In the genomic region with DNA sequence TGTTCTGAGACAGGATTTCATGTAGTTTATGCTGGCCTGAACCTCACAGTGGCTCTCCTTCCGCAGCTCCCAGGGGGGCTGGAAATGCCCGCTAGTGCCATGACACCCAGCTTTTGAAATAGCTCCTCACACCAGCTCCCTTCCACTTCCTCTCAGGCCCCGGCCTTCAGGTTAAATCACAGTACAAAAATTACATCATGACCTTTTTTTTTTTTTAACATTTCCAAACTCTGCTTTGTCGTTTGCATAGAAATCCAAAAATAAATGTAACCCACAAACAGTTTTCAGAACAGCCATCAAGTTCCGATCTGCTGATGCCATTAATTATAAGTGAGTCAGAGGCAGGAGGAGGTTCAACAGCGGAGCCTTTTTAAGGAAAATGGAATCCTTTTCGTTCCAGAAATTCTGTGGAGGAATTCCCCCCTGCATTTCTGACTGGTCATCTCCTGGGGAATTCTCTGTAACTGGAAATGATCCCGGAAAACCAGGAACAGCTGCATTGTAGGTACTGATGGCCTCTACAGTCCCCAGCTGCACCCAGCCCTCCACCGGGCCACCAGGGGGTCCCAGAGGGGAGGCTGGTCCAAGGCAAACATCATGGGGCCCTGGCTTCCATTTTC, we compare ENCODE assay signal across 9 mouse cellular contexts. TPM values are rescaled to one million over a fixed set of nuclear protein-coding genes. Genes with fewer than 3 reads are reported as not detected.
A peak's percentile ranks its signal among the peaks of the same experiment; 100 is the strongest.
DNase-seq lines count a peak whose midpoint lies in the region; TF ChIP-seq lines count a peak whose summit lies in the region.
"Had no signal": no experiment of that assay in that cellular context is flagged by ENCODE, and none has a peak within 500 bp of the region (broad histone marks: within the 10 kb centered on the region; RNA-seq: fewer than 3 reads in every experiment).

No protein-coding gene starts in this region.

- no peak for TF ChIP-seq EP300 in ES-Bruce4 (IDR thresholded peaks at IDR 0.05; ENCODE audit: insufficient read depth, low read depth, low read length)

- H3K9me3 ChIP-seq in ES-Bruce4 (replicated peaks; ENCODE audit: control insufficient read depth, insufficient read depth, low read length, poor library complexity, severe bottlenecking): no peaks in the 10 kb centered on the region
- H3K9me3 ChIP-seq: hindbrain, embryonic 12.5 days had no signal

- H3K36me3 ChIP-seq in ES-Bruce4 (ENCODE audit: control insufficient read depth, insufficient read depth, low read length, poor library complexity, severe bottlenecking): no peaks in the 10 kb centered on the region; the same call in 1 of the 2 replicates
- H3K36me3 ChIP-seq: hindbrain, embryonic 12.5 days had no signal

- intact Hi-C loops in gastrocnemius, adult 2 months (cut with DNase I): no loop called here

- TF ChIP-seq POLR2A in ES-Bruce4 (IDR thresholded peaks at IDR 0.05; ENCODE audit: insufficient read depth, low read length): no peak

- H3K27ac ChIP-seq in ES-Bruce4 (ENCODE audit: insufficient read depth, low read length): no peak overlapping the region
- H3K27ac ChIP-seq in gastrocnemius, adult 2 months: peak overlapping the region; percentile 67
- H3K27ac ChIP-seq: hindbrain, embryonic 12.5 days had no signal

- H3K4me1 ChIP-seq in ES-Bruce4 (ENCODE audit: control insufficient read depth, insufficient read depth, low read length): peaks cover 2% of the 10 kb centered on the region

- no peaks in the 10 kb centered on the region for H3K27me3 ChIP-seq in ES-Bruce4 (ENCODE audit: control insufficient read depth, insufficient read depth, low read length, poor library complexity, severe bottlenecking)
- H3K27me3 ChIP-seq: hindbrain, embryonic 12.5 days had no signal

- peak overlapping the region; percentile 52; the same call in 1 of the 2 replicates for H3K9ac ChIP-seq in ES-Bruce4 (ENCODE audit: low read depth, poor library complexity, severe bottlenecking)
- H3K9ac ChIP-seq: hindbrain, embryonic 12.5 days had no signal

- DNase-seq in 416B (ENCODE audit: low read depth): peak; percentile 58
- DNase-seq in gastrocnemius, adult 2 months: peak; percentile 56
- peak; percentile 27 to 51 for DNase-seq in kidney, postnatal 4 days
- DNase-seq in c-Kit-positive CD71-positive TER-119-positive erythroid progenitor cells, embryonic 14.5 days (ENCODE audit: low spot score): no peak
- no peak for DNase-seq in thymus, adult 18-20 months
- DNase-seq in natural killer cell, adult 2 months (ENCODE audit: low spot score in 2 of 2): no peak
- no peak for DNase-seq in cerebellum, adult 18-20 months

- no peak overlapping the region for H3K4me3 ChIP-seq in ES-Bruce4 (ENCODE audit: low read depth, low read length)
- no peak overlapping the region for H3K4me3 ChIP-seq in gastrocnemius, adult 2 months
- H3K4me3 ChIP-seq: hindbrain, embryonic 12.5 days had no signal

- TF ChIP-seq CTCF in ES-Bruce4 (IDR thresholded peaks at IDR 0.05; ENCODE audit: low read depth, low read length): no peak
- peak; percentile 35 for TF ChIP-seq CTCF in gastrocnemius, adult 2 months (IDR thresholded peaks at IDR 0.05)

RNA-seq across cellular contexts. Expression of gene Noct, which starts 27.0 kb away (rescaled TPM):
- polyA plus RNA-seq in ES-Bruce4 (2011; ENCODE audit: insufficient read depth, insufficient read length, low read depth, missing spikeins): 33.7 and 35.6 TPM in 2 replicates
- total RNA-seq in gastrocnemius, adult 2 months (2021): 10 to 100 TPM; 23.7 to 34.3 TPM

Comparison
In these comparisons a context has a peak if more than half of its experiments do, and no peak if none do; other contexts are left out.
1. DNase-seq: peak in 416B (single experiment), gastrocnemius, adult 2 months (single experiment) and kidney, postnatal 4 days (2 of 2); none in c-Kit-positive CD71-positive TER-119-positive erythroid progenitor cells, embryonic 14.5 days (single experiment), thymus, adult 18-20 months (0 of 2), natural killer cell, adult 2 months (0 of 2) and cerebellum, adult 18-20 months (0 of 2).